Mouse (Mus musculus) heart, embryonic 11.5 days (tissue): ENCODE measurements at regions not wholly inside any gene's neighbourhood (a gene's known extent, or its start where the extent isn't known, plus 50 kb on each side); places are given as distances from the start of the nearest gene placed in this dataset.

Experiments used
- ATAC-seq: fragments of 200-750 bp; cut with Nextera tagmentation; replicated peaks from 2 replicates; pipeline ENCODE4 v1.8.0; 2017; ENCODE audit warnings: moderate library complexity; ENCODE audit not compliant: insufficient number of reproducible peaks, low FRiP score, low TSS enrichment
- H3K27ac ChIP-seq: fragments of 300-500 bp; sonication (generic); 2 replicates; pipeline ENCODE4 v1.5.1; 2014; ENCODE audit warnings: mild to moderate bottlenecking, low read depth, low read length
- H3K27me3 ChIP-seq: fragments of 300-500 bp; sonication (generic); 2 replicates; pipeline ENCODE4 v1.6.1; 2014; ENCODE audit warnings: mild to moderate bottlenecking, low read length, mixed read lengths; ENCODE audit not compliant: control insufficient read depth, insufficient read depth
- H3K36me3 ChIP-seq: fragments of 300-500 bp; sonication (generic); 2 replicates; pipeline ENCODE4 v1.6.1; 2014; ENCODE audit warnings: mild to moderate bottlenecking, low read length, moderate library complexity, mixed read lengths; ENCODE audit not compliant: control insufficient read depth, insufficient read depth
- H3K4me1 ChIP-seq: fragments of 300-500 bp; sonication (generic); 2 replicates; pipeline ENCODE4 v1.6.1; 2014; ENCODE audit warnings: low read length; ENCODE audit not compliant: control insufficient read depth, insufficient read depth
- H3K4me2 ChIP-seq: fragments of 300-500 bp; sonication (generic); 2 replicates; pipeline ENCODE4 v1.6.1; 2014; ENCODE audit warnings: mild to moderate bottlenecking, moderate library complexity
- H3K4me3 ChIP-seq: fragments of 300-500 bp; sonication (generic); 2 replicates; pipeline ENCODE4 v1.5.1; 2014; ENCODE audit warnings: low read depth, low read length
- H3K9ac ChIP-seq: fragments of 300-500 bp; sonication (generic); 2 replicates; pipeline ENCODE4 v1.6.1; 2014; ENCODE audit warnings: mild to moderate bottlenecking, low read depth, low read length, moderate library complexity
- H3K9me3 ChIP-seq: fragments of 300-500 bp; sonication (generic); replicated peaks from 2 replicates; pipeline ENCODE4 v1.6.1; 2016; ENCODE audit warnings: low read length; ENCODE audit not compliant: control insufficient read depth
- WGBS: fragments of 180-500 bp; shearing (Covaris S2); extraction: QIAGEN DNeasy Blood & Tissue Kit; methylation state at CpG from one replicate; pipeline ENCODE4 v1.1.7; 2014; ENCODE audit not compliant: insufficient replicate concordance; 5-methylcytosine and 5-hydroxymethylcytosine counted together

DNA sequence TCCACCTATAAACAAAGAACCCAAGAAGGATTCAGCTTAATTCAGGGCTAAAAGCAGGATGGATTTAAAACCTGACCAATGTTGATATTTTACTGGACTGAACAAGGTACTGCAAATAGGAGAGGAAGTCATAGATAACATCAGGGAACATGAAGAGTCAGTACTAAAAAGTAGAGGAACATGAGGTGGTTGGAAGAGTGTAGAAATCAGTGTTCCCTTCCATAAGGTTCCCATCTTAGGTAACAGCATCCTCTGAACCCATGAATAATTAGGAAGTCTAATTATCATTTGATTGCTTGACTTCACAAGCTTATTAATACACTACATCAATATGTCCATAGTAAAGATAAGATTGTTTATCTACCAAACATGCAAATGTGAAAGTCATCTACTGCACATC, 277.8 kb upstream of the Ngly1 start:
- Histone ChIP-seq H3K9ac (no peak overlapping the region), H3K4me3 (no peak overlapping the region), H3K9me3 (no peaks in the 10 kb centered on the region), H3K4me1 (no peaks in the 10 kb centered on the region), H3K4me2 (no peak overlapping the region), H3K27me3 (no peaks in the 10 kb centered on the region), H3K36me3 (no peaks in the 10 kb centered on the region), H3K27ac (no peak overlapping the region)
- ATAC-seq = no peak

DNA sequence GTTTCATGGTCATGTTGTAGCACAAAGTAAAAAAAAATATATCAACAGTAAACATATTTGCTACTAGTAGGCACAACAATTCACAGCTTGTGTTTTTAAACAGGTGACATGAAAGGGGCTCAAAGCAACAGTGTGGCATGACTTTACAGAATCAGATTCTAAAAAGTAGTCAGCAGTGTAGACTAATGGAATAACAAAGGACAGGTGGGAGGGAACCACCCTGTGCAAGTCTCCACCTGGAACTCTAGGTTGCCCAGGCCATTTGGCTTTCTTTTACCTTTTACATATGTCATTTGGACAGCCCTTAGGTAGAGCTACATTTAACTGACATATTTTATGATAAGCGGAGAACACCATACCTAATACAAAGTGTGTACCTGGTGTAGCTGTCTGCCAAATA, 271.7 kb upstream of the Ngly1 start:
- ATAC-seq = no peak
- H3K36me3 ChIP-seq = no peaks in the 10 kb centered on the region
- no peak overlapping the region for H3K27ac ChIP-seq
- 89% methylated on average over 1 of the region's 1 CpGs for WGBS
- no peak overlapping the region for H3K4me3 ChIP-seq
- H3K27me3 ChIP-seq = no peaks in the 10 kb centered on the region
- H3K9ac ChIP-seq = no peak overlapping the region
- no peaks in the 10 kb centered on the region for H3K4me1 ChIP-seq
- no peak overlapping the region for H3K4me2 ChIP-seq
- no peaks in the 10 kb centered on the region for H3K9me3 ChIP-seq

DNA sequence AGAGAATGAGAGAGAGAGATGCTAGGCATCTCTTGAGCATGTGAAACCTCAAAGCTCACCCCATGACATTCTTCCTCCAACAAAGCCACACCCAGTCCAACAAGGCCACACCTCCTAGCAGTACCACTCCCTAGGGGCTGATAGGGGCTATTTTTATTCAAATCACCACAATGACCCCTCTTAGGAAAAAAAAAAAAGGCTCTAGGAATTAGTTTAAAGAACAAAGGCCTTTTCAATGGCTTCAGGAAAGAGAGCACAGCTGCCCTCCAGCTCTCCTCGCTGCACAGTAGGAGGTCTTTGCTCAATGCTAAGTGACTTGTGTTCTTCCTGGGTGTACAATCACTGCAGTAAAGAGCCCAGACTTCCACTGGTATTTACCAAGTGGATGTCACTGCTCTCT, 270.8 kb upstream of the Ngly1 start:
- no peaks in the 10 kb centered on the region for H3K4me1 ChIP-seq
- no peak overlapping the region for H3K27ac ChIP-seq
- no peaks in the 10 kb centered on the region for H3K9me3 ChIP-seq
- WGBS = 38% methylated on average over 1 of the region's 1 CpGs
- no peak overlapping the region for H3K4me3 ChIP-seq
- H3K4me2 ChIP-seq = no peak overlapping the region
- H3K9ac ChIP-seq = no peak overlapping the region
- H3K27me3 ChIP-seq = no peaks in the 10 kb centered on the region
- no peak for ATAC-seq
- H3K36me3 ChIP-seq = no peaks in the 10 kb centered on the region

DNA sequence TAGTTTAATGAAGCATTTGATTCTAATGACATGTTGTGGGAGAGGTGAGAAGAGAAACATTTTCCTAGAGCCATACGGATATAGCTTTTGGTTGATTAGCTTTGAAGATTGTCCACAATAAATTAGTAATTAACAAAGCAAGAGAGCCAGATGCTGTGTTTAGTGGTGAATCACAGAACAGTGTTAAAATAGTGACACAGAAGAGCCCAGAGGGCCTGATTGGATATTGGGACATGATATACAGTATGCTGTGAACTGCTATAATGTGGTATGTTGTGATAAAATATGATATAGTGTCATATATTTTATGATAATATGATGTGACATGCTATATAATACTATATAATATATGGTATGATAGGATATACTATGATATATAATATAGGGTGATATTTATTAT, 243.7 kb upstream of the Ngly1 start:
- no peaks in the 10 kb centered on the region for H3K9me3 ChIP-seq
- H3K4me3 ChIP-seq = no peak overlapping the region
- WGBS = 79% methylated on average over 1 of the region's 1 CpGs
- no peak overlapping the region for H3K4me2 ChIP-seq
- no peak overlapping the region for H3K9ac ChIP-seq
- ATAC-seq = no peak
- no peak overlapping the region for H3K27ac ChIP-seq
- H3K27me3 ChIP-seq = no peaks in the 10 kb centered on the region
- no peaks in the 10 kb centered on the region for H3K36me3 ChIP-seq
- no peaks in the 10 kb centered on the region for H3K4me1 ChIP-seq

DNA sequence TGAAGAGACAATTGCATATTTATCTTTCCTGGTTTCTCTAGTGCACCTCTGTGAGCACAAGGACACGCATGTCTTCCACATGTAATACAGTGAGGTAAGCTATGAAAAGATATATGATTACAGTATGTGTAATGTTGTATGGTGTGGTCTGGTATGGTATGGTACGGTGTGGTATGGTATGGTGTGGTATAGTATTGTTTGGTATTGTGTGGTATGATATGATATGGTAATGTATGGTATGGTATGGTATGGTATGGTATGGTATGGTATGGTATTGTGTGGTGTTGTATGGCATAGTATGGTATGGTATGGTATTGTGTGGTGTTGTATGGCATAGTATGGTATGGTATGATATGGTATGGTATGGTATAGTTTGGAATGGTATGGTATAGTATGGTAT, 242.1 kb upstream of the Ngly1 start:
- H3K4me3 ChIP-seq = no peak overlapping the region
- no peaks in the 10 kb centered on the region for H3K36me3 ChIP-seq
- H3K9me3 ChIP-seq = no peaks in the 10 kb centered on the region
- no peak overlapping the region for H3K9ac ChIP-seq
- no peaks in the 10 kb centered on the region for H3K4me1 ChIP-seq
- ATAC-seq = 0 out of 2 replicates have a peak, but pooled peaks have one; percentile 18
- WGBS = 84% methylated on average over 2 of the region's 2 CpGs
- H3K4me2 ChIP-seq = no peak overlapping the region
- no peaks in the 10 kb centered on the region for H3K27me3 ChIP-seq
- H3K27ac ChIP-seq = no peak overlapping the region

DNA sequence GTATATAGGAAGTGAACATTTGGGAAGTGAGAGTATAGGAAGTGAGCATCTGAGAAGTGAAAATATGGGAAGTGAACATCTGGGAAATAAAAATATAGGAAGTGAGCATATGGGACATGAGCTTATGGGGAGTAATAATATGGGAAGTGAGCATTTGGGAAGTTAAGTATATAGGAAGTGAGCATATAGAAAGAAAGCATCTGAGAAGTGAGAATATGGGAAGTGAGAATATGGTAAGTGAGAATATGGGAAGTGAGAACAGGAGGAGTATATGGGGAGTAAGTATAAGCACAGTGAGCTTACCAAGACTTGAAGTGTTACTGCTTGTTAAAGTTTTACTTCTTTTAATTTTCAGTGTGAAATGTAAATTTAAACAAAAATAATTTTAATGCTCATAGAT, 239.3 kb upstream of the Ngly1 start:
- Histone ChIP-seq H3K9me3 (no peaks in the 10 kb centered on the region), H3K27me3 (no peaks in the 10 kb centered on the region), H3K4me1 (no peaks in the 10 kb centered on the region), H3K36me3 (no peaks in the 10 kb centered on the region), H3K27ac (no peak overlapping the region), H3K9ac (no peak overlapping the region), H3K4me2 (no peak overlapping the region), H3K4me3 (no peak overlapping the region)
- ATAC-seq = no peak

DNA sequence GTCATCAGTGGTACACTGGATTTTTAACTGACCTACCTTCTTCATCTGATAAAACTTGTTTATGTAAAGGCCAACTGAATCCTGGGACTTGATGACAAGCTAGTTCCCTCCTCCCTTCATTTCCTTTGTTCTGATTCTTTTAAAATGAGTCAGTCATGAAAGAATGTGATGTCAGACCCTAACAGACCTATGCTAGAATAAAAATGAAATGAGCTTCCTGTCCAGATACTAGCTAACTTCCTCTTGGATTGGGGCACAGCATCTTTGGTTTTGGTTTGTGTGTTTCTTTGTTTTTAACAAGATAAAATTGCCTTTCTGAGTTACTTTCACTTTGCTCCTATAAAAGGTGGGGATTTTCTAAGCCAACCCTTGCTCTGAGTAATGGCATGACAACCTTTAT, 225.2 kb upstream of the Ngly1 start:
- no peaks in the 10 kb centered on the region for H3K4me1 ChIP-seq
- no peak overlapping the region for H3K9ac ChIP-seq
- no peaks in the 10 kb centered on the region for H3K9me3 ChIP-seq
- no peak for ATAC-seq
- no peaks in the 10 kb centered on the region for H3K36me3 ChIP-seq
- no peak overlapping the region for H3K27ac ChIP-seq
- H3K4me3 ChIP-seq = no peak overlapping the region
- no peaks in the 10 kb centered on the region for H3K27me3 ChIP-seq
- no peak overlapping the region for H3K4me2 ChIP-seq

DNA sequence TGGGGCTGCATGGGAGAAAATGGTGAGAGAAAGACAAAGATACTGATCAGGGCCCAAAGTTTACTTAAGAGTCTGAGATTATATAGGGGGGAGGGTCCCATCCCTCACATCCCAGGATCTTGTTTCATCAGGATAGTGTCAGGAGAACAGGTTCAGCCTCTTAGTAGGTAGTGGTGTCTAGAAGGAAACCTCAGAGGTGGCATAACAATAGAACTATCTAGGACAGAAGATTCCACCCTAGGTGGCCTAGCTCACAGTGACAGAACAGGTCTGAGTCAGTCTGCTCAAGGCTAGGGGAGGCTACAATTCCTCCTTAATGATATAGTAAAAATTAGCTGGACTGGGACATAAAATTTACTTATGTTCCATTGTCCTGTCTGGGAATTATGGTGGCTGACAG, 211.3 kb upstream of the Ngly1 start:
- H3K9me3 ChIP-seq = no peaks in the 10 kb centered on the region
- no peak overlapping the region for H3K4me2 ChIP-seq
- no peak overlapping the region for H3K9ac ChIP-seq
- H3K4me1 ChIP-seq = no peaks in the 10 kb centered on the region
- H3K4me3 ChIP-seq = no peak overlapping the region
- H3K27me3 ChIP-seq = no peaks in the 10 kb centered on the region
- ATAC-seq = no peak
- H3K27ac ChIP-seq = no peak overlapping the region
- H3K36me3 ChIP-seq = no peaks in the 10 kb centered on the region

DNA sequence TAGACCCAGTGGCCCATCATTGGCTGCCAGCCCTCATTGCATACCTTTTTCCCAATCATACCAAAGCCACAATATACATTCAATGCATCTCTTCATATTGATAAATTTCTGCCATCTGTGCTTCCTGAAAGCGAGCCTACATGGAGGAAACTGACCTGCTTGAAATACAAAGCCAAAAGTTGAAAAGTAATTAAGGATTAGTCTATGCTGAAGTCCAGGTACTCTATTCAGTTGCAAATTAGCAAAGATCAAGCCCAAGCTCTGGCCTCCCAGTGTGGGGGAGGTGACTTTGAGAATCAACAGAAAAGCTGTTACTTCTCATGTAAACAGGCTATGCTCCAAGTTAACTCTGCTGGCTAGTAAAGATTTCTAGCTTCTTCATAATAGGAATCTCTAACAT, 210.7 kb upstream of the Ngly1 start:
- H3K27me3 ChIP-seq = no peaks in the 10 kb centered on the region
- no peak overlapping the region for H3K9ac ChIP-seq
- H3K27ac ChIP-seq = no peak overlapping the region
- H3K4me2 ChIP-seq = no peak overlapping the region
- H3K4me1 ChIP-seq = no peaks in the 10 kb centered on the region
- H3K9me3 ChIP-seq = no peaks in the 10 kb centered on the region
- no peak for ATAC-seq
- no peaks in the 10 kb centered on the region for H3K36me3 ChIP-seq
- no peak overlapping the region for H3K4me3 ChIP-seq
- 68% methylated on average over 1 of the region's 1 CpGs for WGBS

DNA sequence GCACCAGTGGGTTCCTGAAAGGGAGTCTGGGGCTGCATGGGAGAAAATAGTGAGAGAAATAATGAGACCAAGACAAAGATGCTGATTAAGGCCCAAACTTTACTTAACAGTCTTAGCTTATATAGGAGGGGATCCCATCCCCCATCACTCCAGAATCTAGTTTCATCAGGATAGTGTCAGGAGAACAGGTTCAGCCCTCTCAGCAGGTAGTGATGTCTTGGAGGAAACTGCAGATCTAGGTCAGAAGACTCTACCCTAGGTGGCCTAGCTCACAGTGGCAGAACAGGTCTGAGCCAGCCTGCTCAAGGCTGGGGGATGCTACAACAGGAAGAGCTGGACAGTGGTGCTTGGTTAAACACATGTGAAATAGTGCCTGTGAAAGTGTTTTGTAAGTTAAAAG, 204.6 kb upstream of the Ngly1 start:
- Histone ChIP-seq H3K9ac (no peak overlapping the region), H3K36me3 (no peaks in the 10 kb centered on the region), H3K4me2 (no peak overlapping the region), H3K4me3 (no peak overlapping the region), H3K27ac (no peak overlapping the region), H3K4me1 (no peaks in the 10 kb centered on the region), H3K27me3 (no peaks in the 10 kb centered on the region), H3K9me3 (no peaks in the 10 kb centered on the region)
- no peak for ATAC-seq
